Mouse (Mus musculus) cerebellum, postnatal 10 days (tissue): ENCODE measurements at regions not wholly inside any gene's neighbourhood (a gene's known extent, or its start where the extent isn't known, plus 50 kb on each side); places are given as distances from the start of the nearest gene placed in this dataset.

Experiments used
- DNase-seq, 2 experiments: peaks; one replicate each; pipeline ENCODE4 v3.0.0; 2021; ENCODE audit warnings: mixed read lengths in 2 of 2

DNA sequence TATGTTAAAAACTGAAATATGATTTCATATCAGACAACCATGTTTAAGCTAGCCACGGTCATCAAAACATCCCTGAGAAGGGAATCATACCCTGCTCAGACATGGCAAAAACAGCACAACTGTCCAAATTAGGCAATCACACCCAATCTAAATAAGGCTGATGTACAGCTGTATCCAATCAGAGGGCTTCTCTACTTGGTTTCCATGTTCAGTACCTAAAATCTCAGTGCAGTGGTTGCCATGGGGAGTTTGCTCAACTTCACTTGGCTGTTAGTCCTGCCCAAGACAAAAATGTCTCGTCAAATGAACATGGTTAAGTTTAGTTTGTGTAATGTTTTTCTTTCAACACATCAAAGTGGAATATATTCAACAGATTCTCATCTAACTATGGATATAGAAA lies 987.0 kb downstream of the Cdh9 start:
- DNase-seq: no peak

DNA sequence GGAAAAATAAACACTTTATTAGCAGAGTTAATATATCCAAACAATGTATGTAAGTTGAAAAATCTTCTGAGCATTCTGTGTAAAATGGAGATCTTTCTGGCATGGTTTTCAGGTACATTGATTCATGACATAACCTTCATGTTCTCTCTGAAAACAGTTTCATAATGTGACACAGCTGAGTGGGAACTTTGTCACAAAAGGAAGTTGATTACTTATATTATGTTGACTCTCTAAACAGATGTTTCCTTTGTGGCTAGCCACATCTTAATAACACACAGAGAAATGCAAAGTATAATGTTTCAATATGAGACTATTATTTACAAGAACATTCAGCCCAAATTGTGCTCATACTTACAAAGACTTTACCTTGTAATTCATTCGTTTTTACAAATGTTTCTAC lies 1002.1 kb downstream of the Cdh9 start:
- no peak for DNase-seq

DNA sequence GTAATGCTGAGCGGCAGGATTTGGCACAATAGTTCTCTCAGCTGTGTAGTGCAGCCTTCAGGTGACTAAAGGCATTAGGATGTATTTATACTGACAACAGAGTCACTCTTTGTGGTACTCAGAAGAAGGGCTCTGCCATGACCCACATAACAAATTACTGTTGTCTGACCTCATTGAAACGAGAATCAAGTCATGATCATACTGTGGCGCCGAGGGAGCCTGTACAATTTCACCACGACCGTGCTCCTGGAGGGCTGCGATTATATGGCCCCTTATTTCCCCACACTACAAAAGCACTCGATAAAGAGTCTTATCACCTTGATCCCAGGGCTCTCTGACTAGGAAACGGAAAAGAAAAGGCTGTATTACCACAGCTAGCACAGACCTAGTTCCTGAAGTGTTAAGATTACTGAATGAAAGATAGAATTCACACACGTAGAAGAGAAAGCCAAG lies 1041.7 kb downstream of the Cdh9 start:
- DNase-seq: no peak

DNA sequence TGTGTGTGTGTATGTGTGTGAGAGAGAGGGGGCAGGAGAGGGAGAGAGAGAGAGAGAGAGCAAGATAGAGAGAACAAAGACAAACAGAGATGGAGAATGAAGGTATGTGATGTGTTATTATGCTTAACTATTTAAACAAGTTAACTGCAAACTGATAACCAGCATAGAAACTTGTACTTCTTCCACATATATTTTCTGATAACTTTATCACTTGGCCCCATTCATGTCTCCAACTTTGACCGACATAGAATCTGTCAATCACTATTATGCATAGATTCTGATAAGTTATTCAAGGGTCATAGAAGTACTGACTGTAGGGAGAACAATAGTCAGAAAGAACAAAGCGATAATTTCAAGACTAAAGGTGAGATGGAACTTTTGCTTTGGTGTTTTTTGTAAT lies 1039.0 kb upstream of the Cdh10 start:
- no peak for DNase-seq

DNA sequence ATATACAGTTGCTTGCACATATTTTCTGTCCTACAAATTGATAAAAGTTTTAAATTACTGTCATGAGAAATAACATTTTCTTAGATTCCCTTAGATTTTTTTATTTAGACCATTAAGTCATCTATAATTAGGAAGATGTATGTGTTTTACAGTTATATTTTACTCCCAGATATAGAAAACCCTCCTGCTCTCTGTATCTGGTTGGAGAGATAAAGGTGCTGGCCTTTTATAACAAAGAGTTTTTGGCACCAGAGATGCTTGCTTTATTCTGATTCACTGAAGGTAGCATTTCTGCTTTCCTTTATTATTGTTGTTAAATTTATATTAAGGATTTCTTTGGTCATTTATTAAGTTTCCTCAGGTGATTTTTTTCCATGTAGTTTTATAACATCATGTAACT lies 1035.4 kb upstream of the Cdh10 start:
- DNase-seq: no peak

DNA sequence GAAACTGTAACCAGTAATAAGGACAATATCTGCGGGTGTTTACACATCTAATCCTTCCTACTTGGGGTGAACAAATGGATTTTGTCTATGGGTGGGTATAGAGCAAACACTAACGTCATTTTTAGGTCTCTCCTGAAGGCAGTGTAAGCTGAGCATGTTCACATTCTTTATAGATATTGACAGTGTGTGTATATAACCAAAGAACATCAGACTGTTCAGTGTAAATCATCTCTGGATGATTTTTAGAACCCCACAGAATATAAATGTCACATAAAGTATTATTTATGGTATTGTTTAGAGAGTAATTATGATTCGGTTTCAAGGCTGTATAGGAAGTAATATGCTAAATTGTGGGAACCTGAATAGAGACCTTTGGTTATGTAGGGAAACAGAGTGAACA lies 1021.2 kb upstream of the Cdh10 start:
- DNase-seq: no peak

DNA sequence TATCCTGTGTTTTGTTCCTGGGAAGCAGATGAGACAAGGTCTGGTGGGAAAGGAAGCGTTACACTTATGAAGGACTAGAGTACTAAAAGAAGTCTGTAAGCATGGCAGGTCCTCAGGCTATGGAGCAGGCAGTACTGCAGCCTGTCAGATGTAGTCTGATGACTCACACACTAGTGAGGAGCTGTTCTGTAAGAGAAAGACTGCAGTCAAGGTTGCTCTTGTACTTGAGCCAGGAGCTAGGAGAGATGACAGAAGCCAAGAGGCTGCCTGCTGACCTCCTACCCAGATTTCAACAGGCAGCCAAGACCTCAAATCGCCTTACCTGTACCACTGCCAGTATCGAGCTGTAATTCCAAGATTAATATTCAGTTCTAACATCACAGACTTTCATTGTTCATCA lies 1017.3 kb upstream of the Cdh10 start:
- DNase-seq: peak; percentile 91 to 92

DNA sequence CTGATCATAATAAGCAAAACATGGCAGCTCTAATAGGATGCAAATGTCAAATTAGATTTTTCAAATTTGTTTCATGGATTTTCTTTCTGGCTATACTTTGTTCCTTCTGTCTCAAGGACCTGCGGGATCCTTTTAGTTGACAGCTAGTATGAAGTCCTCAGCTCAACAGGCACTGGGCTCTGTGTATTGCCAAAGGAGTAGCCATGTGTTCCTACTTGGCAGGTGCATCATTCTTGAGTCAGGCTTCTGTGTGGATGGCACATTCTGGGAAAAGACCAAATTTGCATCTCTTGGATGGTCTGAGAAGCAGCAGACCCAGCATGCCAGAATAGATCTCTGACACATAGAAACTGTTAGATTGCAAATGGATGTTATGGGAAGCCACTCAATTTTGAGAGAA lies 1015.6 kb upstream of the Cdh10 start:
- DNase-seq: peak; percentile 85 to 87

DNA sequence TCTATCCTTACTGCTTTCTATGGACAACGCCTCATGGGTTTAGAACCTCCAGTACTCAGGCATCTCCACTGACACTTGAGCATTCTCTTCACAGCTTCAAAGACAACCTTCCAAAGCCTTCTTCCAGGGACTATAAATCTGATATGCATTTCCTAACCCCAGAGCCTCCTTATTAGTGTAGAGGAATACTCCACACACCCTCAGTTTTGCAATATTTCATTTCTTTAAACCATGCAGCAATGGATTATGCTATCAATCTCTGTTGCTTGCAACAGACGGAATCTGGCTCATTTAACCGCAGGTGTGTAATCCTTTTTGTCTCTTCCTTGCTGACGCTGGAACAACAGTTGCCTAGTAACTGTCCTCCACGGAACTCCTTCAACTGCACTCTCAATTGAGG lies 988.4 kb upstream of the Cdh10 start:
- DNase-seq: no peak

DNA sequence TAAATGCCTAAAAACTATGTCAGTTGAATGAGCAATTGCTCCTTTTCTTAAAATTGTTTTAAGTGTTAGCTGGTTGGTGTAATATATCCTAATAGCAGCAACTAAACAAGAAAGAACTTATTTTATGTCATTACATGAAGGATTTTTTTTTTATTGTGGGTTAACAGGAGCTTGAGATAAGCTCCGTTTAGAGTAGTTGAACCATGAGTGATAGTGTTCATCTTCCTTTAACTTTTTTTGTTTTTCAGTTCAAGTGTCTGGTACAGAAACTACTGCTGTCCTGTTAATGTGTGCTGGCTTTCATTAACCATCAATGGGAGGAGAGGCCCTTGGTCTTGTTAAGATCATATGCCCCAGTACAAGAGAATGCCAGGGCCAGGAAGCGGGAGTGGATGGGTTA lies 986.8 kb upstream of the Cdh10 start:
- DNase-seq: no peak

DNA sequence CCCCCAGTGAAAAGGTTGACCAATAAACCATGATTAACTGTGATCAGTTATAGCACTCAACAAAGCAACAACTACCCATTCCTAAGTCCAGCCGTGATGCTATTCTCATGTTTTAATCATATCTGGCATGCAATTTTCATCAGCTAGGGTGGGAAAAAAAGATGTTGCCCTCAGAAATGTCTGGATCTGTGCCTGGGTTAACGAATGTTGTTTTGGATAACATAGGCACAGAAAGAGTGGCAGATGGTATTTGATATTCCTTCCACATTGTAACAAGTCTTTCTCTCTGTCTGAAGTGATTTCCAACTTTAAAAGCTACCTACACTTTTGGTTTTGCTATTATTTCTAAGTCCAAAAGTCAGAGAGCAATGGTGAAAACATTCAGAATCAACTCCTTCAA lies 938.6 kb upstream of the Cdh10 start:
- DNase-seq: peak; percentile 17 to 25

DNA sequence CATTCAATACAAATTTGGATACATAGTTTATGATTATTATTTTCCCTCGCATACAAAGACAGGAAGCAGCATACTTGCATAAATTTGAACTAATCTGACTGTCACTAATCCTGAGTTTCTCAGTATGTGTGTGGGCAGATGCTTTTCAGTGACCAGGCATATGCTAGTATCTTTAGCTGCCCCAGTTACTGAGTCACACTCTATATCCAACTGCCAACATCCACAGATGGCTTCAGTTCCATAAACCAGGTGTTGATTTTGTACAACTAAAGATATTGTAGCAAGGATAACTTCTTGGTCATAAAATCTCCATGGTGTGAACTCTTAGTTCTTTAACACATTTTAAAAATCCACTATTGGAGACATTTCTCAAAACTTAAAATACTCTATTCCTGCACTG lies 929.4 kb upstream of the Cdh10 start:
- peak in 1 of 2 experiments; percentile 8 for DNase-seq

DNA sequence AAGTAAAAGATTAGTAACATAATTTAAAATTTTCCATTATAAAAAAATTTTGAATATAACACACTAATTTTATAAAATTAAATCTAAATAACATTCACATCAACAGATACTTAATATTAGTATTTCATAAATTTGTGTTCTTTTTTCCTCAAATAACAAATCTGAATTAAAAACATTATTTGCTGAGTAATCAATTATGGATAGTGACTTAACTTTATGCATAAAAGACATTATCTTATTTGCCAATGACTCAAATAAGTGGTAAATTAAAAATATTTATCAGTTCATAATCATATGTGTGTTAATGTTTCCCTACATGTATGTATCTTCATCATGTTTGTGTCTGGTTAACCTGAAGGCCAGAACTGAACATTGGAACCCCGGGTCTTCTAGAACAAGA lies 918.7 kb upstream of the Cdh10 start:
- no peak for DNase-seq

DNA sequence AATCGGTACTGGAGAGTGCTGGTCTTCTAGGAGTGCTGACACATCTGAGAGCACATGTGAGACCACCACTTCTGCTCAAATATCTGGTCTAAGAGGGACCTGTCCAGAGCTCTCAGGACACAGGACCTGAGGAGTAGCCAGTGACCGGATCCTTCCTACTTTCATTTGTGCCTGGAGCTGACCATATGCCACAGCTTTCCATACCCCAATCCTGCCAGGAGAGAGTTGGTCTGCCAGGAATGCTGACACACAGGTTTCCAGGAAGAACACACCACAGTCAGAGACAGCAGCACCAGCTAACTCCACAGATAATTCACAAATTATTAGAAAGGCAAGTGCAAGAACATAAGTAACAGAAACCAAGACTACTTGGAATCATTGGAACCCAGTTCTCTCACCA lies 906.5 kb upstream of the Cdh10 start:
- peak; percentile 42 to 59 for DNase-seq

DNA sequence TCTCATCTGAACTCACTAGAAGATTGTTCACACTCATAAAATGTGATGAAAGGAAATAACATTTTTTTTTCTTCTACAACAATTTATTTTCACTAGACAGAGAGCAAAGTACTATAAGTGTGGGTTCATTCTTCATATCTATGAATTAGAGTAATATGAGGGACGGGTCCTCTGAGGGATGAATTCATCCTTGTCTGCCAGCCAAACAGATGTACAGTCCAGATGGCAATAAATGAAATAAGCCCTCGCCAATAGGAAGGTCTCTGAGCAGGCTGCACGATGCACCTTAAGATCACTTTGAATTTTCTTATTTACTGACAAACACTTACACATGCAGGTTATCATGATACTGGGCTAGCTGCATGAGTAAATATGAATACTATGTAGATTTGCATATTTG lies 886.2 kb upstream of the Cdh10 start:
- peak; percentile 70 to 77 for DNase-seq

DNA sequence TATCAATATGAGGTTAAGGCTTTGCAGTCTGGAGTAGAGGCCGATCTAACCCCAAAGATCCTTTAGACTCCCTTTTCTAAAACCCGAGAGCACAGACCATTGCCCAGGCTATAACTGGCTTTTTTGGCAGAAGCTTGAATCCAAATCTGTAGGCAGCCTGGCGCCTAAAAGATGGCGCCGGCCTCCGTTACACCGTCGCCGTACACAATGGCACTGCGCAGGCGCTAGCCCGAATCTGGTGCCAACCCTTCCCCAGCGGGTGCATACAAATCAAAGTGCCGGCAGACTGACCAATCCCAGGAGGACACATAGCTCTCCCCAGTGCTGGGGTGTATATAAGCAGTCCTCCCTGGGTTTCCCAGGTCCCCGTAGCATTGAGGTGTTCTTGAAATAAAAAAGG lies 884.9 kb upstream of the Cdh10 start:
- peak; percentile 10 to 16 for DNase-seq

DNA sequence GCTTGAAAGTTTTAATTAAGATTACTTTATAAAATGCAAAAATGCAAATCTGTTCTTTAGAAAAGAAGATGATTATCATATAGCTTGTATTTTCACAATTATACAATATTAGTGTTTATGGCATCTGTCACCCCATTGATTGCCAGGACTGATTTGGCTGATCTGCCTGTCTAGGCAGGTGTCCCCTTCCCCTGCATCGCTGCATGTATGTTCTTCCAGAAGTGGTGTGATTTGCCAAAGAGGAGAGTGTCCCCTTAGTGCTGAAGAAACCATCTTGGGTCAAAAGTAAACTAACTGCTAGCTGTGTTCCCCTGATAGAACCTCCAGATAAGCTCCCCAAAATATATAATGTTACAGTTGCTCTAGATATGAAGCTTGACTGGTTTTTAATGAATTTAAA lies 883.3 kb upstream of the Cdh10 start:
- peak; percentile 90 to 91 for DNase-seq

DNA sequence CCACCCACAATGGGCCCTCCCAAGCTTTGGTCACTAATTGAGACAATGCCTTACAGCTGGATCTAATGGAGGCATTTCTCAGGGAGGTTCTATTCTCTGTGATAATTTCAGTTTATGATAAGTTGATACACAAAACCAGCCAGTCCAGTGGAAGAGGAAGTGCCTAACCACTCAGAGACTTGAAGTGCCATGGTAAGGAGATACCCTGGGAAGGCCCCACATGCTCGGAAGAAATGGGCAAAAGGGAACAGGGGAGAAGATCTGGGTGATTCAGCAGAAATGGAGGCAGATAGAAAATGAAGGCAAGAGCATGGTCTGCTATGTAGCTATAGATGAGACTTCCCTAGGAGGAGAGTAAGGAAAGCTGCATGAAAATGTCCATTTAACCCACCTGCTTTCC lies 856.0 kb upstream of the Cdh10 start:
- no peak for DNase-seq

DNA sequence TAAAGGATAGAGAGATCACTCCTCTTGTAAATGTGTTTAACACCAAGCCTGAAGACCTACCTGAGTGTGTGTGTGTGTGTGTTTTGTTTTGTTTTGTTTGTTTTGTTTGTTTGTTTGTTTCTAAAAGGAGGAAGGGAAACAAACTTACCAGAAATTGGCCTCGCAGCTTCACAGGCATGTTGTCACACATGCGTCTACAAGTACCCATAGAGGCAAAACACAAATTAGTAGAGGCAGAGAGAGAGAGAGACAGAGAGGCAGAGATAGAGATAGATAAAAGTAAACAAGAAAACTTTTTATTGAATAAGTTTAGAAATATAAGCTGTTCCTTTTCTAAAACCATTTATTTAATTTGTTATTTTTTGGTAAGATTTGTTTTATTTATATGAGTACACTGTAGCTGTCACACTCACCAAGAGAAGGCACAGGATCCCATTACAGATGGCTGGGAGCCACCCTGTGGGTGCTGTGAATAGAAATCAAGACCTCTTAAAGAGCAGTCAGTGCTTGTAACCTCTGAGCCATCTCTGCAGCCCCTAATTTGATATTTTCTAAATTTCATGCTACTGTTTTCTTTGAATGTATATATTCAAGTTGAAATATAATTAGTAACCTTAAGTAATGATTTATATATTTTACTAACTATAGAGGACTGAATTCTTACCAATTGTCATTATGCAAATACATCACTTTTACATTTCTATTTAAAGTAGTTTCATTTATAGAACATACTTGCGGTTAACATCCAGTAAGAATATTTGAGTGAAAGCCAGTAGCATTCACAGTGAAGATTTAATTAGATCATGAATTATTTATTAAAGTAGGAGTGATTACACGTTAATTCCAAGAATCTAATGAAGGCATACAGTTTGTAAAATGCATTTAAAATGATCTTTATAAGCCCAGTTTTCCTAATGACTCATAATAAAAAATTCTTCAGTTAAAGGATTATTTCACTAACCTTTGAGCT lies 855.2 kb upstream of the Cdh10 start:
- peak in 1 of 2 experiments; percentile 8 for DNase-seq

DNA sequence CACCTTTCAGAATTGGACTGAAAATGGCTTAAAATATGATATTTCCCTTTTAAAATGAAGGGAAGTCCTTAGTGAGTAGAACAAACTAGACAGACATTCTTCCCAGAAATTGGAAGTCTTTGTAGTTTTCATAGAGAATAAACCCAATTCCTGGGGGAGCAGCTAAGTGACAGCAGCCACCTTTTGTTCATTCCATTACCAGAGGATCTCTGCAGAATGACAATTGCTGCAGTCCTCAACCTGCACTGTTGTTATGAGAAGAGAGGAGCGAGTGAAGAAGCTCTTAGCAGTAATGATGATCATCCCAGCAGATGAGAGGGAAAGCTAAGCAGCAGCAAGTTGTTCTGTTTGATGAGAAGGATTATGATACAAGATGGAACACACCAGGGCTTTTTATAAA lies 831.0 kb upstream of the Cdh10 start:
- no peak for DNase-seq

DNA sequence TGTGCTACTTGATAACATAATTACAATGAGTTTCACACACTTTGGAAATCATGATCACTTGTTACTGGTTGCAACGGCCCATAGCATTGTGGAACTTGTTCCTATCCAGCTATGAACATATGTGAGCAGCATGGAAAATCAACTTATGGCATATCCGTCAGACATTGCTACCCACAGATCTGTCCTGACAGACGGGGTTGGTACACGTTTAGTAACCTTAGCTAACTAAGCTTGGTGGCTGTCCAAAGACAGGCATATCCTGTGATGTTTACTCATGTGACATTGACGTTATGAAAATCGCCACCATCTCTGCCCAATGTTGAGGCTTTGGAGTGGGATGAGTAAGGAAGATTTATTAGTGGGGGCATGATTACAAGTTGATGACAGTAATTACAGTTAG lies 786.1 kb upstream of the Cdh10 start:
- no peak for DNase-seq

DNA sequence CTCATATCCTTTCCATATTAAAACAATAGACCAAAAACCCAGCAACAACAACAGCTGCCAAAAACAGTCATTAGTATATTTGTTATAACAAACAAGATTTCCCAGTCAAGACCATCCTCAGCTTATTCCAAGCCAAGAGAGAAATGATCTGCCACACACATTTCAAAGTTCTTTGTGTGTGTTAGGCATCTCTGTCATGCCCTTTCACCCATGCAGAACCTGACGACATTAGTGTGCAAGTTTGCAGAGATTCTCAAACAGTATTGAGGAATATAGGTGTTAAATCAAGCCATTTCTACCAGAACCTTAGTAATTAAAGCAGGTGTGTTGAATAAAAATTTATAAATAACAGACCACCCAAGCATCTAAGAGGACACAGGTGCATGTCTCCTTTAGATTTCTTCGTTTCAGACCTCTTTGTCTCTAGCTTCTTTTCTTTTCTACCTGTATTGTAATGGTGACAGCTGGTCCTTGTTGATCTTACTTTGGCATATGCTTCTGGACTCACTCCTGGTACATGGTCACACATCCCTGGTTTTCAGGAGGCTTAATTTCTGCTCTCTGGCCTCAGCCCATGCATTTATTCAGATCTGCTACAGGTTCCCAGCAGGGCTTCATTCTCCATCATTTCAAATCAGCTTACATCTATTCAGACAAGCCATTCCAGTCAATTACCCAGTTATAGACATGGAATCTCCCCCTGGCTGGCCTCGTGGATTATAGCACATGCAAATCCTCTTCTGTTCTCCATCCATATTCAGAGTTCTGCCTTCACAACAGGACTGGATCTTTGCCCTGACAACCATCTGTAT lies 766.3 kb upstream of the Cdh10 start:
- peak; percentile 93 to 94 for DNase-seq

DNA sequence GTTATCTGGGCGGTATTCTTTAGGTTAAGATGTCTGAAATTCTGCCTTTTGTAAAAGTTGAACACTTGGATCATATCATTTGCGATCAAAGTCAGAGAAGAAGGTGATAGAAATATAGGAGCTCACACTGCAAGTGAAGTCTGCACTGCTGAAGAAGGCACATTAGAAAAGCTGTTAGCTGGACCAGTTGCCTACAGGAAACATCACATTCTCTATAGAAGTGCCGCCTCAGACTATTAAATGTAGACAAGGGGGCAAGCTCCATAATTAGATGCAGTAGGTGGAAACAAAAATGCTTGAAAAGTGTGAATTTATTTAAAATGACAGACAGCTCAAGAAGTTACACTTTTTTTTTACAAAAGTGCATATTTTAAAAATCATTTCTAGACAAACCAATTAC lies 753.2 kb upstream of the Cdh10 start:
- DNase-seq: no peak

DNA sequence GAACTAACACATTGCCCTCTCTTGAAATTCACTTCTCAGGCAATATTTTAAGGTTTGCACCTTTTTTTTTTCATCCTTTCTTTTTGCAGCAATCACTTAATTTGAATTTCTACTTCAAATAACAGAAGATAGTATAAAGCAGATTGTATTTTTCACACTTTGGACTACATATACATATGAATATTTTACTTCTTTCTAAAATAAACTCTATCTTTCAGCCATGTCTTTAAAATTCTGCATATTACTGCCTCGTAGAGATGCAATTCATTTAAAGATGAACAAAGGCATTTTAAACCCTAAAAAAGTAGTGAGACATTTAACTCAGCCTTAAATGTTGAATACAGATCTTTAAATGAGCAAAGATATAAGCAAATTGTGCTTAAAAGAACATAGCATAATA lies 739.1 kb upstream of the Cdh10 start:
- DNase-seq: no peak
